Mouse (Mus musculus) layer of hippocampus, adult 9-10 months (tissue): Measurements from ENCODE around the gene Gm20662.

ENCODE experiments used
- DNase-seq: peaks from one replicate; pipeline ENCODE4 v3.0.0; 2022; ENCODE audit warnings: low spot score

Gene Gm20662

DNA sequence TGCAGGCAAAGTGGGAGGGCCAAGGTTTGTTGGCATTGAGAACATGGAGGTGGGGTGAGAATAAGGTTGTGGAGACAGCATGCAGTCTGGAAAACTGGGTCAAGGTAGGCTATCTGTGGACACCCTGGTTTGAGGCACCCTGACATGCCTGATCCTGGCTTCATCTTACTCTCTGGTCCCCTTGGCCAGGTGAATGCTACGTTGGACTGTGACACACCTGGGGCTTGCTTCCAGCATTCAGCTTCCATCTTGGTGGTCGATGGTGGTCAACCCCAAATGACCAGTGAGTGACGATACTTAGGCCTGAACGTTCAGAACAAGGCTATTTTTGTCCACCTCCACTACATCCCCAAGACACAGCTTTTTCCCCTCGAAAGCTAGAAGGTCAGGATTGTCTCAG, at the start of gene Gm20662:
TSS of gene Gm20662 (plus strand) at position 301 of the 400 bp plus-strand sequence.
- DNase-seq: no peak

DNA sequence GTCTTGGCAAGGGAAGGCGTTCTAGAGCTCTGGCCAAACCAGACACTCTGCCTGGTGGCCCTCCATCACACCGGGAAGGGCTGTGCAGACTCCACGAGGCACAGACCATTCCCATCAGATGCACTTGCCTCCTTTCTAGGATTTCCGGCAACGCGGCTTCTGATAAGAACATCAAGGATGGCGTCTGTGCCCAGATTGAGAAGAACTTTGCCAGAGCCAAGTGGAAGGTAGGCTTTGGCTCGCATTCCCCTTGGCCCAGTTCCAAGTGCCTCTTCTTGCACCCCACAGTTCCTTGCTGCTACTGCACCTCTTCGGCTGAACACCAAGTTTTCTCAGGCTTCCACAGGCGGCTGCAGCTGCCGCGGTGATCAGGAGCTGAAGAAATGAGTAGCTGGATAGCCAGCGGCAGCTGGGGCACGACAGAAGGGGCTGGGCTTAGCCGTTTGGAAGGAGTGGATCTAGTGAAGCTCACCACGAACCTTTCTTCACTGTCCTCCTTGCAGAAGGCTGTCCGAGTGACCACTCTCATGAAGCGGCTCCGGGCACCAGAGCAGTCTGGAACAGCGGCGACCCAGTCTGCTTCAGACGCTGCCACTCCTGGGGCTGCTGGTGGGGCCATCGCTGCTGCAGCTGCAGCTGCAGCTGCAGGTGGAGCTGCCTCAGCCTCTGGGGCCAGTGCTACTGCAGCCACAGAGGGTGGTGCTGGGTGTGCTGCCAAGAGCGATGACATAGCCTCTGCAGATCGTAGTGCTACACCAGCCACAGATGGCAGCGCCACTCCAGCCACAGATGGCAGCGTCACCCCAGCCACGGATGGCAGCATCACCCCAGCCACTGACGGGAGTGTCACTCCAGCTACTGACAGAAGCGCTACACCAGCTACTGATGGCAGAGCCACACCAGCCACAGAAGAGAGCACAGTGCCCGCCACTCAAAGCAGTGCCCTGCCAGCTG, 48.6 kb upstream of the Gm20662 start:
- DNase-seq: no peak

DNA sequence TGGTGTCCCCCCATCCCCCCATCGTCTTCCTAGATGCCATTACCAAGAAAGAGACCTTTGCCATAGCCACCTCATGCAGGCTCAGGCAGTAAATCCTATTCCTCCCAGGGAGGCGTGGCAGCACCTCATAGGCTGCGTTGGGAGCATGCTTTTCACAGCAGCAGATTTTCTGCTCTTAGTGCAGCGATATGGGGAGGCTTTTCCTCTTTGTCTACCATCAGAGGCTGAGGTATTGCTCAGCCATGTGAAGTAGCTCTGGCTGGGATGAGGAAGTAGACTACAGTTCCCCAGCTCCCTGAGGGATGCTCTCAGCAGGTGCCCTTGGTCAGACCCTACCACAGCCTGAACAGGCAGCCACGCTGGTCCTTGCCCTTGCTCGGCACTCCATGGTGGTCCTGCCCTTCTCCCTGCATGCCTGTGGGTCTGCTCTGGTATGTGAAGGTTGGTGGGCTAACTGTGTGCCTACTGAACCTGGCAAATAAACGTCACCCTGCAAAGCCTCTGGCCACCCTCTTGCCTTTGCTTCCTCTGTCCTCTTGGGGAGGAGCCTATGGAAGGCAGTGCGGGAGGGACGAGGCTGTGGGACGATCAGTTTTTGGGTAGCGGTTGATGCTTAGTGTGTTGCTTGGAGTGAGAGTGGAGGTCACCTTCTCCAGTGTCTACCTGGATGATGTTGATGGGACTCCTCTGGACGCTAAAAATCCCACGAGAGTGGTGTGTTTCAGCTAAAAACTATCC, 46.8 kb upstream of the Gm20662 start:
- DNase-seq: no peak

DNA sequence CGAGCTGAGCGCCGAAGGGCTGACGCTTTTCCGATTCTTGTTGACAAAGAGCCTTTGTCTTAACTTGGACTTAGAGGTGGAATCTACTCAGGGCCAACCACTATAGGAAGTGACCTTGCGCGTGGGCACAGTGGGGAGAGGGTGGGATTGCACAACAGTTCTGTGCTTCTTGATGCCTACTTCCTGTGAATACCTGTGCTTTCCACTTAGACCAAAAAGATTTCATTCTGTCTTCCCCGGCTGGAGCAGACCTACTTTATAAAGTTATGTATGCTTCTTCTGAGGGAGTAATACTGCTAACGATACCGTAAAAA, 46.3 kb upstream of the Gm20662 start, which contains the start of gene Traip:
TSS of gene Traip (plus strand) at position 215 of the 314 bp plus-strand sequence.
- no peak for DNase-seq

DNA sequence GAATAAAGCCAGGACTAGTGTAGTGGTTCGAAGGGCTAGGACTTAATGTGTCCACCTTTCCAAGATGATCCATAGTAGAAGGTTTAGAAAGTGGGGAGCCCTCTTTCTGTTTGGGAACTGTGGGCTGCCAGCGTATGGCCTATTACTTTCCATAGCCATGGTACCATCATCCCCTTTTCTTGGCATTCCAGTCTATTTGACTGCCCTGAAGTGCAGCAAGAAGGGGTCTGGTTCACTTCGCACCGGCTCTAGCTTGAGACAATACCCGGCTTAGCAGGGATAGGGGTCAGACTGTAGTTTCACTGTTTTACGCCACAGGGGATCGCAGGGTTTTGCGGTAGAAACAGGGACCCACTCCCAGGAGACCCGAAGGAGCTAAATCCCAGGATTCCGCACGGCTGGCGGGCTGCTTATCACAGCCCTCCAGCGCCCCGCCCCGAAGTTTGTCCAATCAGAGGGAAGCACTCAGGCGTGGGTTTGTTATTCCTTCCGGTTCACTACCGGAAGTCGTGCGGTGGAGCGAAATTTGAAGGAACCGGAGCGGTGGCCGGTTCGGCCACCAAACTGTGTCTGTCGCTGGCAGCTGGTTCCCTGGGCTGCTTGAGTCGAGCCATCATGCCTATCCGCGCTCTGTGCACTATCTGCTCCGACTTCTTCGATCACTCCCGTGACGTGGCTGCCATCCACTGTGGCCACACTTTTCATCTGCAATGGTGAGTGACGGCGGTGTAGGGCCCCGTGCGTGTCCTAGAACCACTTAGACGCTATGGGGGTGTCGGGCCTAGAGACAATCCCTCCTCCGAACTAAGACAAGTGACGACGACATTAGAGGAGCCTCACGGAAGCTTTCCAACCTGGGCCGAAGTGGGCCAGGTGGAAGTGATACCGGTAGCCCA, 45.4 kb upstream of the Gm20662 start:
- peak; percentile 77 for DNase-seq

DNA sequence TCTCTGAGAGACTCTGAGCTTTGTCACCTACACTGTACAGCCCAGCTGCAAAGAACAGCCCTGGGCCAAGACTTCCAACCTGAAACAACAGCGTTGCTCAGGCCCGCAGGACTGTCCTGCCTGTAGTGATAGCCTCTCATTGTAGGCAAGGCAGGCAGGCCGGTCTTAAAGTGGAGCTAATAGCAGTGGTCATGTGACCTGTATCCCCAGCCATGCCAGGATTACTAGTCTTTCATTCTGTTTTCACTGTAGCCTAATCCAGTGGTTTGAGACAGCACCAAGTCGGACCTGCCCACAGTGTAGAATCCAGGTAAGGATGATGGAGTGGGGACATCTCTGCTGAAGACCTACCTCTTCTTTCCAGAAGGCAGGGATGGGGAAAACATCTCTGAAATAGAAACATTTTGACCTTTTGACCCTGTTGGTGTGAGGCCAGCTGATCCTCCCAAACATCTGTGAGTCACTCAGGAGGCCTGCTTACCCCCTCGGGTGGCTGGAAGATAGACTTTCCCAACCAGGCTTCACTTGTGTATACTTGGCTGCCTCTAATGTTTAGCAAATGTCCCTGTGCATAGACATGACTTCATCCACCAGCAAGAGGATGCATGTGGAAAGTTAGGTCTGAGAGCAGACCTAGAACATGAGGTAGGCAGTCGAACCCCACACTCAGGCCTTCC, 40.4 kb upstream of the Gm20662 start:
- no peak for DNase-seq

DNA sequence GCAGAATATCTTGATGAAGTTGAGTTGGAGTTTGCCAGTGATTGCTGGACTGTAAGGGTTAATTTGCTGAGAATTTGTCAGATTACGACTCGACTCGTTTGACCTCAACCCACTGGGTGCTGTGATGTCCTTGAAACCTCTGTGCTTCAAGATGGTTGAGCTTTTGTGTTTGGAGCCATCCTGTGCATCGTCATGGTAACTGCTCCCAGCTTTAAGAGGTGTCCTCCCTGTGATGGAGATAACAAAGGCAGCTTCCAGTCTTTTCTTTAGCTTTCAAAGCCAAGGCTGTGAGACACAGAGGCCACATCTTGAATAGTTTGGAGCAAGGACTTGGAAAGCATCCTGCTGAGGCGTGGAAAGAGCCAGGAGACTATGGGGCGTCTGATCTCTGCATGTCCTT, 39.0 kb upstream of the Gm20662 start:
- no peak for DNase-seq

DNA sequence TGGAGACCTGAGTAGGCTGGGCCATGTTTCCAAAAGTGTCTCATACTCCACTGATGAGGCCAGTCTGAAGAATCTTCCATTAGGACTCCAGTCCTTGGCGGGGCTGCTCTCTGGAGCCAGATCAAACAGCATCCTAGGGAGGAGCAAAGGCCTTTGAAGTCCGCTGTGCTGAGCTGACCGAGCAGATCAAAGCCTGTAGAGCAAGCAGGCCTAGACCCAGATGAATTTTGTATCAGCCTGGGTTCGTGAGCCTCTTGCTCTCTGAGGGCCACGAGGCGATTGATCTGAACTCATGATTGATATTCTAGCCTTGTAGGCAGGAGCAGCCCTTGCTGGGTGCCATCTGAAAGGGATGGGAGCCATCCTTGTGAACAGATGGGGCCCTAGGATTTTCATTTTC, 36.3 kb upstream of the Gm20662 start:
- DNase-seq: no peak

DNA sequence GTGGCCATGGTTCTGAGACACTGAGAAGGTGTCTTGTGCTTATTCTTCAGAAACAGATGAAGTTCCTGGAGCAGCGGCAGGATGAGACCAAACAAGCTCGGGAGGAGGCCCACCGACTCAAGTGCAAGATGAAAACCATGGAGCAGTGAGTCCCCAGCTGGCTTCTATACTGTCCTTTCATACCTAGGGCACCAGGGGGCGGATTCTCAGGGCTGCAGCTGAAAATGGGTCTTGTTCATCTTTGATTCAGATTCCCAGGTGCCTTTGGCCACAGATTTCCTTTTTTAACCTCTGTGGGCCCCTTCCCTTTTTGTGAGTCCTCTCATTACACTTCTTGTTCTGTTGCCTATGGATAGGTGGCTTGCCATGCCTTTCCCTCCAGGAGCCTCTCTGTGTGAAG, 35.2 kb upstream of the Gm20662 start:
- no peak for DNase-seq

DNA sequence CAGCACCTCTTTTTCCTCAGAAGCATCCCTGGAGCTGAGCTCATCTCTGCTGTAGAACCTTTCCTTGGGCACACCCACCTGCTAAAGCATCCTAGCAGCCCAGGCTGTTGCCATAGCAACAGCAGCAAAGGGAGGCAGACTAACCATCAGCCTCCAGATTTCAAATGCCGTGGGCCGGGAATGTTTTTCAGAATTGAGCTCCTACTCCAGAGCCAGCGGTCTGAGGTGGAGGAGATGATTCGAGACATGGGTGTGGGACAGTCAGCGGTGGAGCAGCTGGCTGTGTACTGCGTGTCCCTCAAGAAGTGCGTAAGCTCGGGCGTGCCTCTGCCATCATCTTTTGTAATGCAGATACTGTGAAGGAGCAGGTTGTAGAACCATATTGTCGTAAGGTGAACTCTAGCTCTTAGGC, 34.8 kb upstream of the Gm20662 start:
- no peak for DNase-seq

DNA sequence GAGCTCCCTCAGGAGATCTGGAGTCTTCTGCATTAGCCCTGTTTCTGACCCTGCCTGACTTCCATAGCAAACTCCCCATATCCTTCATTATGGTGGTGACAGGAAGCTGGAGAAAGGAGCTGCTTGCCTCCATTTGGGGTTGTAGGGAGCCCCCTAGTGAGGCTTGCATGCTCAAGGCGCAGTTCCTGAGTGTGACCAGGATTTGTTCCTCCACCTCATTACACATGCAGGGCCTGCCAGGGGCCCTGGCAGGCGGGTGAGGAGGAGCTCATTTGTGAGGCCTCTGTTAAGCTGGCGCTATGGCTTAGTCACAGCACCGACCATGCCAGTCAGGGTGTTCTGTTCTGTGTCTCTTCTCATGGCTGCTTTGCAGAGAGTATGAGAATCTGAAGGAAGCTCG, 34.3 kb upstream of the Gm20662 start:
- peak; percentile 58 for DNase-seq

DNA sequence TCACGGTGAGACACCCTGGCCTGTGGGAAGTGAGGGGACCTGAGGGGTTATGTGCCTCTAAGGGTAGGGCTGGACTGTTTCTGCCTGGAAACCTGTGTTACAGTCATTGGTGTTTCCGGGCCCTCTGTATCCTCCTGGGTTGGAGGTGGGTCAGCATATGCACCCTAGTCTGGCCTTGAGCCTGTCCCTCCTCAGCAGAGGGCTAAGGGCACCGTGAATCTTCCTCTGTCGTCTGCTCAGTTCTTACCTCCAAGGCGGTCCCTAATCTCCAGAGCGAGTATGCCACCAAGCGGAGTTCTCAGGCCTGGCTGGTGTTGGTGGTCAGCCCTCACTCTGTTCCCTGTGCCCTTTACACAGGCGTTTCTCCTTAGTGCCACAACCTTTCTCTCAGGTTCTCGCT, 33.2 kb upstream of the Gm20662 start:
- no peak for DNase-seq

DNA sequence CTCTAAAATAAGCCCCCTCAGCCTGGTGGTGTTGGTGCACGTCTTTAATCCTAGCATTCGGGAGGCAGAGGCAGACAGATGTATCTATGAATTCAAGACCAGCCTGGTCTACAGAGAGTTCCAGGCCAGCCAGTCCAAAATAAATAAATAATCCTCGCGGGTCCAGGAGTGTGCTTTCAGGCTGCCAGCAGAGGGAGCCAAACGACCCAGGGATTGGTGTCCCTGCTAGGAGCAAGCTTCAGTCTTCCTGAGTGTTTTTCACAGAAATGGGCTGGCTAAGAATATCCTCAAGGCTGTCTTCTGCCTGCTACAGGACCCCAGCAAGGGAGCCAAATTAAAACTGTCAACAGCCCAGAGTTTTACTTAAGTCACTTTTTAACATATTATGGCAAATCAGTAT, 32.4 kb upstream of the Gm20662 start:
- DNase-seq: no peak

DNA sequence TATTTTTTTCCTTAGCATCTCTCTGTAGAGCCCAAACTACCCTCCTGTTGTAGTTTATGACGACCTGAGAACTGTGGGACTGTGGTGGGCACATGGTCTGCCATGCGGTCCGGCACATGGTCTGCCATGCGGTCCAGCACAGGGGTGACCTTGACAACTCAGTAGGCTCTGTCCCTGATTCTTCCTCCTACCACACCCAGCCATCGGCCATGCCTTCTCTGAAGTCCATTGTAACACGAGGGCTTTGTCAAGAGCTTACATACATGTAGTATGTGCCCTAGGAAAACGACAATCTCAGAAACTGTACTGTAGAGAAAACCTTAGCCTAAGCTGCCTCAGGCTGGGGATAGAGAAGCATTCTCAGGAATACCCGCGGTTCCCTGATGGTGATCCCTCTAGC, 31.5 kb upstream of the Gm20662 start:
- DNase-seq: no peak

DNA sequence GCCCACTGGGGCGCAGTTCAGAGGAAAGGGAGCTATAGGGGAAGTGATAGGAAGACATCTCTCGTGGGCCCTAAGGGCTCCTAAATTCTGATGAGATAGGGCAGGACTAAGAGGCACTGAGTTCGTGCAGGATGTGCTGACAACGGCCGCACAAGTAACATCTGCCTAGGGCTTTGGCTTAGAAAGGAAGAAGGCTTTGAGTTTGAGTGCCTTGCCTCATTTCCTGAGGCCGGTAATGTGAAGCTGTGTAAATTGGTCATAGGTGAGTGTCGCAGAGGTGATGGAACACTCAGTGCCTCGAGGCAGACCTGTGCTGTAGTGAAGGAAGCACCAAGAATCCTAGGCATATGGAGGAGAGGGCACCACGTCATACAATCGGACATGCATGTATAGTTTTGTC, 29.5 kb upstream of the Gm20662 start:
- no peak for DNase-seq

DNA sequence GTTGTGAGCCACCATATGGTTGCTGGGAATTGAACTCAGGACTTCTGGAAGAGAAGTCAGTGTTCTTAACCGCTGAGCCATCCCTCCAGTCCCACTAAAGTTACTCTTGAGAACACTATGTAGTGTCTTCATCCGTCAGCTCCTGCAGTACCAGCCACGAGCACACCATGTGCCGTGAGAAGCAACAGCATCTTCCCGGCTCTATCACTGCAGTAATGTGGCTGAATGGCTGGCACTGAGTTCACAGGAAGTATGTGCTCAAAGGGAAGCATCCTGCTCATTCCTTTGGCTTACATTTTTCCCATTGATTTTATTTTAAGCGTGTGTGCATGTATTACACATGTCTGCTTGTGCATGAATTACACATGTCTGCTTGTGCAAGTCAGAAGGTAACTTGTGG, 28.7 kb upstream of the Gm20662 start:
- no peak for DNase-seq

DNA sequence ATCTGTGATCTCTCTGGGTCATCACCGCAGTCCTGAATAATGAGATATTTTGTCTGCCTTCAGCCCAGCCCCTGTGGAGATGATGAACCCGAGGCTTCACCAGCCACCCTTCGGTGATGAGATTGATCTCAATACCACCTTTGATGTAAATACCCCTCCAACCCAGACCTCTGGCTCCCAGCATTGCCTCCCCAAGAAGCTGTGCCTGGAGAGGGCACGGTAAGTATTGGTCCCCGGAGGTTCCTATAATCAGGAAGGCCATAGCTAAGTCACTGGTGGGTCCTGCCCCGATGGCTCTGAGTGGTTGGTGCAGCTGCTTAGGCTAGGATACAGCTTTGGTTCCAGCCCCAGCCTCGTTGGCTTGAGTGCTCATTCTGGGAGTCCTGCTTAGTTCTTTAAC, 27.6 kb upstream of the Gm20662 start:
- DNase-seq: no peak

DNA sequence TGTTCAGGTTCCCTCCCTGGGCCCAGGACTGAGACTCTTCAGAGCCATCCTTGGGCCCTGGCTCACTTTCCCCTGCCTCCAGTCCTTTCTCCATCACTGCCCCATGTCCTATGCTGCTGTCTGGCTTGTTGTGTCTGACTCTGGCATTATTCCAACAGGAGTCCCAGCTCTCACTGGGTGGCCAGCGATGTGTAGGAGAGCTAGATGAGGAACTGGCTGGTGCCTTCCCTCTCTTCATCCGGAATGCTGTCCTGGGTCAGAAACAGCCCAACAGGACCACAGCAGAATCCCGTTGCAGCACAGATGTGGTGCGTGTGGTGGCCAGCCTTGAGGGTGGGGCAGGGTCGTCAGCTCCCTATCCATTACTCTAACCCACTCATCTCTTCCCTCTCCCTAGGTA, 25.8 kb upstream of the Gm20662 start:
- no peak for DNase-seq

DNA sequence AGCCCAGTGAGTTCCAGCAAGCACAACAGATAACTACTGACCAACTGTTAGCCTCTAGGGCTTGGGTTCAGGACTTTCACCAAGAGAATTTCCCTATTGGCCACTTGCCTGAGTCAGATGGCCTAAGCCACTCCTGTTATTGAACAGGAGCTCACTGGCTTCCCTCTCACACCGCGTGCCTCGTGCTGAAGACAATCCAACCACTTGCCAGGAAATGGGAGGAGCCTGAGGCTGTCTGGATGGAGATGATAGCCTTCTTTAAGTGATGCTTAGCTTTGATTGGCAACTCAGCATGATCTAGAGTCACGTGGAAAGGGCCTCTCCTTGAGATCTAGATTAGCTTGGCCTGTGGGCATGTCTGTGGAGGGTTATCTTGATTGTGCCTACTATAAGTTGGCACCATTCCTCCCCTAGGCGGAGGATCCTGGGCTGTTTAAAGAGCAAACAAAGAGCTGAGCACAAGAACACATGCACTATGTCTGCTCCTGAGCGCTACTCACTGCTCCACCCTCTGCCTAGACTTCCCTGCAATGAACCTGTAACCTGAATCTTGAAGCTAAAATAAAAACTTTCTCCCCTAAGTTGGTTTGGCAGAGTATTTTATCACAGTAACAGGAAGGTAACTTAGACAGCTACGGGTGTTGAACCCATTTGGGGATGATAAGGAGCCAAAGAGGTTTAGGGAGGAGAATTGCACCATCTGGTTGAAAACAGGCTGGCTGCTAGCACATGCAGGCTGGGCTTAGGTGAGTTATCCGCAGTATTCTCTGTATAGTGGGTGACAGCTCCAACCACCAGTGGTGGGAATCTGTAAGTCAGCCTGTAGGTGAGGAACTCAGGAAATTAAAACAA, 24.2 kb upstream of the Gm20662 start:
- no peak for DNase-seq

DNA sequence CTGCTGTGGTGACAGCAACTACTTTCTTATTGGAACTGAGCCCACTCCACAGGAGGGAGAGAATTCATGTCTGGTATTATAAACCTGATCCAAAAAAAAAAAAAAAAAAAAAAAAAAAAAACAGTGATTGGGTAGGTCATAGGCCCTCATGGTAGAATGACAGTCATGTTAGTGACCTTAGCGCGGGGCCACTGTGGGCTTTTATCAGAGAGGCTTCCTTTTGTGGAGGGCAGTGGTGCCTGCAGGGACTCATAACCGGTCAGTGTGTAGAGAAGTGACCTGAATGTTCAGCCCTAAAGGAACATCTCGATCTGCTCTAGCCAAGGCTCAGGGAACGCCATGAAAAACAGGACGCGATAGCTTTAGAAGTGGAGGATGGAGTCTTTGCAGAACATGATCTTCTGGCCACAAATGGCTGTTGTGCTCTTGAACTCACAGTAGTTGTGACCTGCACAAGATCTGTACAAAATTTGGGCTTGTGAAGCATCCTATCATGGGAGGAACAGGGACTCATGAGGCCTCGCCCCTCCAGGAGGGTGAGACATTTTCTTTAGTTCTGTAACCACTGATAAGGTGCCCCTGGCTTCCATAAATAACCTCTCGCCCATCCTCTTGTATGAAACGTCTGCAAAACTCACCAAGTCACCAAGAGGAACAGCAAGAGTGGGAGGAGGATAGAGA, 21.5 kb upstream of the Gm20662 start:
- no peak for DNase-seq
